Mouse (Mus musculus): ENCODE measurements at regions not wholly inside any gene's neighbourhood (a gene's known extent, or its start where the extent isn't known, plus 50 kb on each side); places are given as distances from the start of the nearest gene placed in this dataset.

DNA sequence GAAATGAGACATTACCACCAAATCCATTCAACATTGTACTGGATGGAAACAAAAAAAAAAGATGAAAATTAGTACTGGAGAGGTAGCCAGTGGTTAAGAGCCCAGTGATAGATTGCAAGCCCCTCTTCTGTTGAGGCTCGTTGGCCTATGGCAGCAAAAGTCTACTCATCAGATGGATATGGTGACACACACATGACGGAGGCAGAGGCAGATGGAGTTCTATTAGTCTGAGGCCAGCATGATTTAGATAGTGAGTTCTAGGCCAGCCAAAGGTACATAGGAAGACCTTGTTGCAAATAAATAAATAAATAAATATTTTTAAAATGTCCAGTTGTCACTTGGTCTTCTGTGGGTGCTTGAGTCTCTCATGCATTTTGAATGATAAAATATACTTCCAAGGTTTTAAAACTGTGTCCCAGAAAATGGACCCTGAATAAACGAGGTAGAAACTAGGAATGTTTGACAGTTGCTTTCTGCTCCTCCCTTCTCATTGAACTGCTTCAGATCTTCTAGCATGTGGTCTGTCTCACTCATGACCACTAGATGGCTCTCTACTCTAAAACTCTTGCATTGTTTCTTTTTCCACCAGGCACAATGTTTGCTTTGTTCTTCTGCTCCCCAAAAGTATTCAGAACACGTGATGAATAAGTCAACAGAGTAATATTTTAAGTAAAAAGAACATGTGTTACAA lies 286.4 kb upstream of the Myo3a start:
- TF ChIP-seq GATA1 (IDR thresholded peaks at IDR 0.05; ENCODE audit: borderline replicate concordance, low read length) (no peak), FLI1 (IDR thresholded peaks at IDR 0.05; ENCODE audit: low read length) (no peak)
